Mouse (Mus musculus) cerebellum, adult 11 months (tissue): ENCODE measurements around the gene Acsl3.

Experiments used
- DNase-seq: peaks from one replicate; pipeline ENCODE4 v3.0.0; 2022

Gene Acsl3

GRCm38 (mm10) chr1:78745230-78745777 is 87.7 kb downstream of the Acsl3 start:
- DNase-seq, result peak; percentile 54
